Mouse (Mus musculus) megakaryocyte, embryonic 14.5 days (primary cell): ENCODE results near the gene Dnajb2.

Experiments
- FLI1 ChIP-seq: IDR thresholded peaks from 2 replicates; pipeline ENCODE4 v1.6.1; 2012; ENCODE audit warnings: low read length, inconsistent platforms, mixed read lengths
- GATA1 ChIP-seq: IDR thresholded peaks from 3 replicates; pipeline ENCODE4 v1.6.1; 2012; ENCODE audit warnings: mixed read lengths, low read length, inconsistent platforms, borderline replicate concordance

GRCm38 (mm10) chr1:75211141-75211708 is 25.0 kb upstream of the Dnajb2 start:
- TF ChIP-seq GATA1 (no peak), FLI1 (no peak)
